Mouse (Mus musculus): ENCODE results near the gene Kcnma1.

- no peak for TF ChIP-seq CTCF (IDR thresholded peaks at IDR 0.05; ENCODE audit: extremely low read depth, insufficient read length, insufficient replicate concordance, low read depth, low read length)
- no peak for TF ChIP-seq POLR2A (IDR thresholded peaks at IDR 0.05; ENCODE audit: low read depth, low read length)
Measured at GRCm38 (mm10) chr14:23989696-23990095, 24.6 kb downstream of the Kcnma1 start.
